Mouse (Mus musculus): ENCODE results near the gene Tshr.
"Not testable (repeated sequence)": the region's sequence is repeated elsewhere in the genome, so short reads cannot be mapped to it uniquely, and the experiment has no call there.

The Tshr gene

GRCm38 (mm10) chr12:91511766-91512165 is 127.4 kb downstream of the Tshr start:
- no peak for DNase-seq

- no peak for DNase-seq
Measured at GRCm38 (mm10) chr12:91513980-91514379, 129.6 kb downstream of the Tshr start.

- no peak for DNase-seq
Measured at GRCm38 (mm10) chr12:91517808-91518207, 133.4 kb downstream of the Tshr start.

- no peak for DNase-seq
Measured at GRCm38 (mm10) chr12:91523626-91524025, 139.3 kb downstream of the Tshr start.

- no peak for DNase-seq
Measured at GRCm38 (mm10) chr12:91534514-91534913, 150.2 kb downstream of the Tshr start.

- DNase-seq, result no peak
Measured at GRCm38 (mm10) chr12:91540202-91540601, 155.8 kb downstream of the Tshr start.

GRCm38 (mm10) chr12:91549471-91549870 is 165.1 kb downstream of the Tshr start:
- peak; percentile 45 for DNase-seq

- DNase-seq, result peak; percentile 75
Measured at GRCm38 (mm10) chr12:91551773-91552526, 167.6 kb downstream of the Tshr start.

- DNase-seq, result not testable (repeated sequence)
Measured at GRCm38 (mm10) chr12:91557358-91558005, 173.1 kb downstream of the Tshr start.

GRCm38 (mm10) chr12:91558152-91558551 is 173.8 kb downstream of the Tshr start:
- not testable (repeated sequence) for DNase-seq

GRCm38 (mm10) chr12:91567145-91567544 is 182.8 kb downstream of the Tshr start:
- no peak for DNase-seq

- DNase-seq, result no peak
Measured at GRCm38 (mm10) chr12:91569255-91569654, 184.9 kb downstream of the Tshr start.

GRCm38 (mm10) chr12:91571708-91572107 is 187.3 kb downstream of the Tshr start:
- DNase-seq, result no peak

GRCm38 (mm10) chr12:91579665-91580064 is 195.3 kb downstream of the Tshr start:
- DNase-seq, result no peak

GRCm38 (mm10) chr12:91581204-91582070 is 197.1 kb downstream of the Tshr start:
- no peak for DNase-seq

GRCm38 (mm10) chr12:91582362-91583002 is 198.1 kb downstream of the Tshr start:
- no peak for DNase-seq

- no peak for DNase-seq
Measured at GRCm38 (mm10) chr12:91583409-91583808, 199.0 kb downstream of the Tshr start.

GRCm38 (mm10) chr12:91585206-91585605 is 200.8 kb downstream of the Tshr start:
- DNase-seq, result no peak

GRCm38 (mm10) chr12:91585815-91586214 is 201.5 kb downstream of the Tshr start:
- DNase-seq, result not testable (repeated sequence)

- no peak for DNase-seq
Measured at GRCm38 (mm10) chr12:91587077-91587476, 202.7 kb downstream of the Tshr start.

- DNase-seq, result no peak
Measured at GRCm38 (mm10) chr12:91587491-91588033, 203.2 kb downstream of the Tshr start.

- peak; percentile 94 for DNase-seq
Measured at GRCm38 (mm10) chr12:91588176-91588669, 203.9 kb downstream of the Tshr start.
